Mouse (Mus musculus): ENCODE measurements around the gene Phf12.

Phf12 gene

DNA sequence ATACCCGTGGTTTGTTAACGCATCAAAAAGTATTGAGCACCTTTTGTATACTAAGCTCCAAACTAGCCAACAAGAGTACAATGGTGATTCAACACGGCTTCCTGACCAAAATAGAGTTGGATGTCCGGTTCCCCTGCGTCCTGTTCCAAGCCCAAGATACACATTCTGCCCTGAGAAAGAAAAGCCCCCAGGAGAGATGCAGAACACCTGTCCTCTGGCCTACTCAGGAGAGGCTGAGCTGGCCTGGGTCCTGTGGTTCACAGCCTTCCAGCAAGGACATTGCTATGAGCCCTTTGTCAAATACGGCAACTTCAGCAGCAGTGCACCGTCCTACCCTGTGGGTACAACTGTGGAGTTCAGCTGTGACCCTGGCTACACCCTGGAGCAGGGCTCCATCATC lies 9.0 kb upstream of the Phf12 start:
- DNase-seq (ENCODE audit: low spot score), result no peak

GRCm38 (mm10) chr11:77974325-77974724 lies 8.2 kb upstream of the Phf12 start:
- DNase-seq (ENCODE audit: low spot score), result no peak

DNA sequence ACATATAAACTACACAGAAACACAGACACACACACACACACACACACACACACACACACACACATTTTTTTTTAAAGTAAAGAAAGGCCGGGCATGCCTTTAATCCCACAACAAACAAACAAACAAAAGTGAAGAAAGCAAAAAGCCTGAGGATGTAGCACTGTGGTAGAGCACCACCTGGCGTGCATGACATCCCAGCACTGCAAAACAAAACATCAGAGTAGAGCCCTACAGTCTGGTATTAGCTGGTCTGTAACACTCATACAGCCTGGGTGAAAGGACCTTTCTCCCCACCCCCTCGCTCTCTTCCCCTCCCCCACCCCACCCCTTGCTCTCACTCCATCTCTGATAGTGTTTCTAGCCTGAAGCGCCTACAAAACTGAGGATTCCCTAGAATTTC lies 6.7 kb upstream of the Phf12 start:
- DNase-seq (ENCODE audit: low spot score), result no peak

GRCm38 (mm10) chr11:77978161-77978560 lies 4.4 kb upstream of the Phf12 start:
- no peak for DNase-seq (ENCODE audit: low spot score)

DNA sequence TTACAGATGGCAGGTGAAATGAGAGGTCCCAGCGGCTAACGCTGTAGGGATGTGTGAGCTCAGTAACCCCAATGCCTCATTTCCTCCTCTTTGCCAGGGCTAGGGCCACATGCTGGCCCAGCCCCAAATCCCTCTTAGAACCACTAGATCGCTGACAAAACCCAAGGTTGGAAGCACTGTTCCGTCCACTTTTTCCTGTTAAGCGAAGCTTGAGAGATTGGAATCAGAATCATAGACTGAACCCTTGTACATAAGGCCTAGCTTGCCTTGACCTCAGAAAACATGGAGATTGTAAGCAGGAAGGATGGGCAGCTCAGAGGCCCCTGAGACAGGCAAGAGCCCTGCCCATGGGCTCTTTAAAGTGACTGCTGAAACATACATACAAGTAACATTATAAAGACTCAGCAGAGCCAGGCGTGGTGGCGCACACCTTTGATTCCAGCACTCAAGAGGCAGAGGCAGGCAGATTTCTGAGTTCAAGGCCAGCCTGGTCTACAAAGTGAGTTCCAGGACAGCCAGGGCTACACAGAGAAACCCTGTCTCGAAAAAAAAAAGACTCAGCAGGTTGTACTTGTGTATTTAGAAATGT lies 3.2 kb upstream of the Phf12 start:
- DNase-seq (ENCODE audit: low spot score), result no peak

GRCm38 (mm10) chr11:77980281-77981204 lies 2.0 kb upstream of the Phf12 start:
- peak; percentile 57 for DNase-seq (ENCODE audit: low spot score)

DNA sequence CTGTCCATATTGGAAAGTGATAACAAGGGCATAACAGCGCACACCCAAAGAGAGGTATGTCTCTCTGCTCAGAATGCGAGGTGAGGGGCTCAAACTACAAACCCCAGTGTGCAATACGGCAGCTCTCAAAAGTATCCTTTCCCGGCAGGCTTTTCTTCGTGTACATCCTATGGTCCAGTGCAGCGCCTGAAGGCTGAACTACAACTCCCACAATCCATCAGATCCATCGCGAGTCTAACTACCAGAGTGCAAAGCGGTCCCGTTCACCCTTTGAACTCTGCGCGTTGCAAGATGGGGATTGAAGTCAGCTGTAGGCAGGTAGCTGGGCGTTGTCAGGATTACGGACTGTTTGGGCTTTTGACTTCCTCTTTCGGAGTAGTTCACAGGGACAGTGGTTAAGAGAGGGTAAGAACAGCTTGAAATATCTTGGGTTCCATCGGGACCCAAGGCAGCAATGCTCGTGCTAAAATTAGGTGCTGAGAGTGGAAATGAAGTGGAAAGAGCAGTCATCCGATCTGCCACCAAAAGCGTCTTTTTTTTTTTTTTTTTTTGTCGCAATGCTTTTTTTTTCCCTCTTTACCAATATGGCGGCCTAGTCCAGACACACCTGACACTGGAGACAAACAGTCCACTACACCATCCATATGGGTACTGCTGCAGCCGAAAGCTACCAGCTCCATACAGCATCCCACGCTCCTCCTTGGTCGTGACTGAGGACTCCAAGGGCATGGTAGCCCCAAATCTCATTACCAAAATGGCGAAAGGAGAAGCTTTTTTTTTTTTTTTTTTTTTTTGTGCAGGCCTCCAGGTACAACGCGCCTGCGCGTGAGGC lies 729 bp upstream of the Phf12 start:
- DNase-seq (ENCODE audit: low spot score), result peak; percentile 100

DNA sequence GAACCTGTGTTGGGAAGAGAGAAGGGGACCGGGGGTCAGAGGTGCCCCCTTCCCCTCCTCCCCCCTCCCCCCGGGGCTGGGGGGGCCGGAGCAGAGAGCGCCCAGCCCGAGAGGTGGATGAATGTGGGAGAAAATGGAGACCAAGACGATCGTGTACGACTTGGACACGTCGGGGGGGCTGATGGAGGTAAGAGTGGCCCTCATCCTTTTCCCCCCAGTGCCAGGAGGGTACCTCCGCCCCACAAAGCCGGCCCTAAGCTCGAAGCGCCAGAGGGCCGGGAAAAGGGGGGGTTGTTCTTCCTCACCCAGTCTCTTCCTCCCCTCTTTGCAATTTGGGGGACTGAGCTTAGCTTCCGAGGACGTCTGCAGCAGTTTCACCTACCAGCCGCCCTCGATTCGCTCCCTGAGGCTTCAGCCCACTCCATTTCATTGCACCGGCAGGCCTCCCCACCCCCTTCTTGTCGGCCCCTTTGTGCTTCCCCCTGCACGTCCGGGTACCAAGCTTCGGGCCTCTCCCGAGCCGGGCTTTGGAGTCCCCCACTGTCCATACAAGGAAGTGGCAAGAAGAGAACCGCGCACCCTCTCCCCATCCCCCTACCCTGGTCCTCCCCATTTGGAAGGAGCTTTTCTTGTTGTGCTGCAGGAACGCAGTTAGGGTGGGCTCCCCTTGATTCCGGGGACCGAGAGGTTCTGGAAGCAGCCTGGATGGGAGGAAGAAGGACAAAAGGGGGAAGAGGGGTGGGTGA lies 810 bp downstream of the Phf12 start:
- peak; percentile 46 for DNase-seq (ENCODE audit: low spot score)

GRCm38 (mm10) chr11:77983937-77984835 lies 1.6 kb downstream of the Phf12 start:
- DNase-seq (ENCODE audit: low spot score), result peak; percentile 41

GRCm38 (mm10) chr11:77984836-77985231 lies 2.3 kb downstream of the Phf12 start:
- DNase-seq (ENCODE audit: low spot score), result peak; percentile 25

DNA sequence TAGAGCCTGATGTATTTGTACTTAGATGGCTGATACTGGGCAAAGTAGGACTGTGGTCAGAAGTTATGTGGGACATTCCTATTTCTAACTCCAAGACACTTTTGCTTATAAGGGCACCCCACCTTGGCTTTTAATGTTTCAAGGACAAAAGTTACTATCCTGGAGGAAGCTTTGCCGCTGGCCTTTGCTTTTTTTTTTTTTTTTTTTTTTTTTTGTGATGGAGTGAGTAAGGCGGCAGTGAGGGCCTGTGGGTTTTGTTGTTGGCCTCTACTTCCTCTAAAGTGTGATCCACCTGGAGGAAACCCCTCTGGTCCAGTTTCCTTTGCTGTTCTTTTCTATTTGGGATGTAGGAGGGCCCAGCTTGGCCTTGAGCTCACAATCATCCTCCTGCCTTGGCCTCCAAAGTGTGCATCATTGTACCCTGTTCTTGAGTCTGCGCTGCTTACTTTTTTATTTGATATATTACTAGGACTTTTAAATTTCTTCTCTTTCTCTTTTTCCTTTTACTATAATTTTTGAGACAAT lies 3.0 kb downstream of the Phf12 start:
- DNase-seq (ENCODE audit: low spot score), result no peak

- DNase-seq (ENCODE audit: low spot score), result no peak
Observed at GRCm38 (mm10) chr11:77989071-77989690, 6.6 kb downstream of the Phf12 start.

DNA sequence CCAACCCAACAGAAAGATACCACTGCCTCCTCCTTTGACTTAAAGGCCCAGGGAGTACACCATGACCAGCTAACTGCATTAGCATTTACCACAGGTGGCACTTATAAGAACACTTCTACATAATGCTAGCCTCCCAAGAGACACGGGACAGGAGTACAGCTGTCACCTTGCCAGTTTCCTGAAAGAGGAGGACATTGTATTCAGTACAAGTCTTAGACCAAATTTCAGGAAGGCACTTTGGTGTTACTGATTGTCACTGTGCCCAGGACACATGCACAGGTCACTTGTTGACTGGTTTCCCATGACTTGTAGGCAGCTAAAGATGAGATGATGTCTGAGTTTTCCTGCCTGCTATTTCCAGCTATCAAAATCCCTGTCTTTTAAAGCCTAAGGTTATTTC lies 13.0 kb downstream of the Phf12 start:
- DNase-seq (ENCODE audit: low spot score), result no peak

- DNase-seq (ENCODE audit: low spot score), result no peak
Observed at GRCm38 (mm10) chr11:78006446-78006845, 23.9 kb downstream of the Phf12 start.

DNA sequence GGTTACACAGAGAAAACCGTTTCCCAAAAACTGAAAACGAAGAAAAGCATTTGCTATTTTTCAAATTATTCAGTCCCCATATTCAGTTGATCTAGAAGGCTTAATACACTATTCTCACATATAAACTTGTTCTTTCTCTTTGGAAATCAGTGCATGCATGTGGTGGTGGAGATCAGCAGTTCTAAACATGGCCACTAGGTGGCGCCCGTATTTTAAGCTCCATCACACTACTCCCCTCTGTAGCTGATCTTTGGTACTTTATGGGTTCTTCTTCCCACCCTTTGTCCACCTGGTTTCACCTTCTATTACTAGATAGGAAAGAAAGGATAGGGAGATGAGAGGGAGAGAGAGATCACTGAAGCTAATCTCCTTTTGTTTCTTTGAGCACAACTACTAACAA lies 37.1 kb downstream of the Phf12 start:
- peak; percentile 73 for DNase-seq (ENCODE audit: low spot score)

DNA sequence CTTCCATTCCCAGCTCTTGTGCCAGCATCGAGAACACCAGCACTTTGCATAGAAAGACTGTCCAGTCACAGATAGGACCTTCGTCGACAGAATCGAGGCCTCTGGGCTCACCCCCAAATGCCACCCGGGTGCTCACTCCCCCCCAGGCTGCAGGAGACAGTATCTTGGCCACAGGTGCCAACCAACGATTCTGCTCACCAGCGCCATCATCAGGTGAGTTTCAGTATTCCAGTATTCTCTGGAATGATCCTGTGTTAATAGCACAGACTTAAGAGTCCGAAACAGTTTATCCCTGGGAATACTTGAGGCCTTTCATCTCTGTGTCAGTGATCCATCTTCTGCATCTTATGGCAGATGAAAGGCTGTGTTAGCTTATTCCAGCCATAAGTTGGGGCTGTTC lies 41.1 kb downstream of the Phf12 start:
- DNase-seq (ENCODE audit: low spot score), result no peak

GRCm38 (mm10) chr11:78029240-78029639 lies 46.7 kb downstream of the Phf12 start:
- DNase-seq (ENCODE audit: low spot score), result no peak

- DNase-seq (ENCODE audit: low spot score), result no peak
Observed at GRCm38 (mm10) chr11:78030600-78030999, 48.0 kb downstream of the Phf12 start.

DNA sequence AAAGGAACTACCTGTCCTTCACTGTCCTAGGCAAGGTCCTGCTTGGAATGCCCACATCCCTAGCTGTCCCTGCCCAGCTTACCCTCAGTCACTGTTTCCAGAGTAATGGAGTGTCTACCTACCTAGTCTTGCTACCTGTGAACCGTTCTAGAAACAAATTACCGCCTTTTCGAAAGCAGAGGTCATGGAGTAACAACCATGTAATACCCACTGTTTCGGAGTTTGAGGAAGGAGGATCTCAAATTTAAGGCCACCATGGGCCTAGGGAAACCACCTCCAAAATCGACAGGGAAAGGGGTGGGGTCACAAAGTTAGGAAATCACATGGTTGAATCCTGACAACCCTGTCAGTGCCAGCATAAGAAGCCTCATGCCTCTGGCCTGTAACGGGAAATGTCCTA lies 48.8 kb downstream of the Phf12 start:
- DNase-seq (ENCODE audit: low spot score), result no peak
